Mouse (Mus musculus) embryonic fibroblast, embryonic 13.5 days (primary cell): ENCODE measurements around the gene Agpat4.

Source experiments
- CTCF ChIP-seq: IDR thresholded peaks from 2 replicates; pipeline ENCODE4 v1.5.1; 2011; ENCODE audit warnings: mild to moderate bottlenecking, control low read depth, low read length, moderate library complexity, borderline replicate concordance; ENCODE audit not compliant: insufficient read depth
- POLR2A ChIP-seq: IDR thresholded peaks from 2 replicates; pipeline ENCODE4 v1.6.1; 2011; ENCODE audit warnings: low read depth, mild to moderate bottlenecking, control low read depth, low read length, moderate library complexity

GRCm38 (mm10) chr17:12204246-12204645 lies 85.7 kb downstream of the Agpat4 start:
- TF ChIP-seq CTCF, result no peak
- TF ChIP-seq POLR2A, result no peak
